In genomic region chr8:113389504-113389903, GRCm38 (mm10) we compare ENCODE assay signal across 24 mouse cellular contexts.
DNase-seq lines count a peak whose midpoint lies in the region; ATAC-seq lines count a peak whose summit lies in the region.
"Had no signal": no experiment of that assay in that cellular context is flagged by ENCODE, and none has a peak within 500 bp of the region (broad histone marks: within the 10 kb centered on the region; RNA-seq: fewer than 3 reads in every experiment).

No protein-coding gene starts in this region.

- no peaks in the 10 kb centered on the region for H3K36me3 ChIP-seq in forebrain, embryonic 14.5 days (ENCODE audit: control insufficient read depth, insufficient read depth, low read length)
- H3K36me3 ChIP-seq in forebrain, embryonic 13.5 days (ENCODE audit: poor library complexity, severe bottlenecking), result no peaks in the 10 kb centered on the region
- no peaks in the 10 kb centered on the region for H3K36me3 ChIP-seq in embryonic facial prominence, embryonic 15.5 days
- H3K36me3 ChIP-seq: heart, embryonic 12.5 days; hindbrain, embryonic 10.5 days; hindbrain, embryonic 15.5 days; liver, embryonic 15.5 days; midbrain, embryonic 13.5 days; neural tube, embryonic 13.5 days had no signal

- H3K4me2 ChIP-seq in forebrain, embryonic 14.5 days (ENCODE audit: low read length), result no peak overlapping the region
- no peak overlapping the region for H3K4me2 ChIP-seq in forebrain, embryonic 13.5 days
- no peak overlapping the region for H3K4me2 ChIP-seq in embryonic facial prominence, embryonic 15.5 days (replicated peaks)
- H3K4me2 ChIP-seq: heart, embryonic 12.5 days; hindbrain, embryonic 15.5 days; liver, embryonic 15.5 days; midbrain, embryonic 13.5 days; neural tube, embryonic 13.5 days had no signal

- H3K27me3 ChIP-seq in forebrain, embryonic 14.5 days (replicated peaks; ENCODE audit: control insufficient read depth, insufficient read depth, low read length), result no peaks in the 10 kb centered on the region
- H3K27me3 ChIP-seq in forebrain, embryonic 13.5 days, result no peaks in the 10 kb centered on the region
- H3K27me3 ChIP-seq in embryonic facial prominence, embryonic 15.5 days, result no peaks in the 10 kb centered on the region
- H3K27me3 ChIP-seq: heart, embryonic 12.5 days; hindbrain, embryonic 15.5 days; liver, embryonic 15.5 days; megakaryocyte, embryonic 14.5 days; midbrain, embryonic 13.5 days; neural tube, embryonic 13.5 days had no signal

- no peaks in the 10 kb centered on the region for H3K9me3 ChIP-seq in forebrain, embryonic 14.5 days (replicated peaks; ENCODE audit: control insufficient read depth, low read length)
- no peaks in the 10 kb centered on the region for H3K9me3 ChIP-seq in forebrain, embryonic 13.5 days (replicated peaks)
- H3K9me3 ChIP-seq in embryonic facial prominence, embryonic 15.5 days (replicated peaks), result no peaks in the 10 kb centered on the region
- H3K9me3 ChIP-seq: heart, embryonic 12.5 days; hindbrain, embryonic 10.5 days; hindbrain, embryonic 15.5 days; liver, embryonic 15.5 days; midbrain, embryonic 13.5 days; neural tube, embryonic 13.5 days had no signal

- WGBS in forebrain, embryonic 14.5 days, result 19% methylated on average over 2 of the region's 2 CpGs
- WGBS in forebrain, embryonic 13.5 days, result 33% methylated on average over 2 of the region's 2 CpGs
- WGBS in embryonic facial prominence, embryonic 15.5 days, result 22% methylated on average over 2 of the region's 2 CpGs

- no peak overlapping the region for H3K9ac ChIP-seq in forebrain, embryonic 14.5 days (ENCODE audit: low read length)
- H3K9ac ChIP-seq in forebrain, embryonic 13.5 days, result no peak overlapping the region
- H3K9ac ChIP-seq in embryonic facial prominence, embryonic 15.5 days, result no peak overlapping the region
- H3K9ac ChIP-seq: heart, embryonic 12.5 days; hindbrain, embryonic 15.5 days; liver, embryonic 15.5 days; midbrain, embryonic 13.5 days; neural tube, embryonic 13.5 days had no signal

- no peak overlapping the region for H3K4me3 ChIP-seq in forebrain, embryonic 14.5 days (ENCODE audit: low read depth, low read length)
- H3K4me3 ChIP-seq in forebrain, embryonic 13.5 days, result no peak overlapping the region
- H3K4me3 ChIP-seq in embryonic facial prominence, embryonic 15.5 days (replicated peaks), result no peak overlapping the region
- H3K4me3 ChIP-seq: heart, adult 2 months; heart, embryonic 12.5 days; hindbrain, embryonic 10.5 days; hindbrain, embryonic 15.5 days; liver, embryonic 15.5 days; megakaryocyte, embryonic 14.5 days; midbrain, embryonic 13.5 days; neural tube, embryonic 13.5 days had no signal

- DNase-seq in forebrain, embryonic 14.5 days (ENCODE audit: low spot score), result peak; percentile 14
- DNase-seq in embryo, embryonic 11 days, result peak; percentile 27
- no peak for DNase-seq in heart, postnatal 14 days
- DNase-seq in right cerebral cortex, postnatal 14 days, result no peak
- DNase-seq: adrenal gland, postnatal 25 days; B cell, adult 2 months; cerebellum, adult 18-20 months; cerebellum, postnatal 10 days; heart, adult 2 months; kidney, postnatal 14 days; layer of hippocampus, adult 9-11 months; liver; lung, postnatal 36 days; thymus, postnatal 4 days had no signal

- no peak overlapping the region for H3K27ac ChIP-seq in forebrain, embryonic 14.5 days (ENCODE audit: low read depth, low read length)
- H3K27ac ChIP-seq in forebrain, embryonic 13.5 days, result no peak overlapping the region
- no peak overlapping the region for H3K27ac ChIP-seq in embryonic facial prominence, embryonic 15.5 days (replicated peaks)
- H3K27ac ChIP-seq: heart, adult 2 months; hindbrain, embryonic 10.5 days; hindbrain, embryonic 15.5 days; liver, embryonic 15.5 days; midbrain, embryonic 13.5 days; neural tube, embryonic 13.5 days had no signal

- no peaks in the 10 kb centered on the region for H3K4me1 ChIP-seq in forebrain, embryonic 14.5 days (ENCODE audit: control insufficient read depth, insufficient read depth, low read length)
- no peaks in the 10 kb centered on the region for H3K4me1 ChIP-seq in forebrain, embryonic 13.5 days
- H3K4me1 ChIP-seq in embryonic facial prominence, embryonic 15.5 days, result no peaks in the 10 kb centered on the region
- H3K4me1 ChIP-seq: heart, embryonic 12.5 days; hindbrain, embryonic 10.5 days; hindbrain, embryonic 15.5 days; liver, embryonic 15.5 days; megakaryocyte, embryonic 14.5 days; midbrain, embryonic 13.5 days; neural tube, embryonic 13.5 days had no signal

- intact Hi-C loops in heart, postnatal 14 days (cut with DNase I), result no loop called here

- no peak for ATAC-seq in forebrain, embryonic 14.5 days
- ATAC-seq in forebrain, embryonic 13.5 days, result no peak
- 0 out of 2 replicates have a peak, but pooled peaks have one; percentile 15 for ATAC-seq in embryonic facial prominence, embryonic 15.5 days (ENCODE audit: insufficient number of reproducible peaks, low FRiP score, low TSS enrichment, low read depth)
- ATAC-seq: inflammation-experienced regulatory T-cells, adult 6 months; midbrain, embryonic 13.5 days had no signal

Comparison
In these comparisons a context has a peak if more than half of its experiments do, and no peak if none do; other contexts are left out.
1. DNase-seq: peak in forebrain, embryonic 14.5 days (single experiment) and embryo, embryonic 11 days (single experiment); none in heart, postnatal 14 days (0 of 2) and right cerebral cortex, postnatal 14 days (single experiment).